In the genomic region with DNA sequence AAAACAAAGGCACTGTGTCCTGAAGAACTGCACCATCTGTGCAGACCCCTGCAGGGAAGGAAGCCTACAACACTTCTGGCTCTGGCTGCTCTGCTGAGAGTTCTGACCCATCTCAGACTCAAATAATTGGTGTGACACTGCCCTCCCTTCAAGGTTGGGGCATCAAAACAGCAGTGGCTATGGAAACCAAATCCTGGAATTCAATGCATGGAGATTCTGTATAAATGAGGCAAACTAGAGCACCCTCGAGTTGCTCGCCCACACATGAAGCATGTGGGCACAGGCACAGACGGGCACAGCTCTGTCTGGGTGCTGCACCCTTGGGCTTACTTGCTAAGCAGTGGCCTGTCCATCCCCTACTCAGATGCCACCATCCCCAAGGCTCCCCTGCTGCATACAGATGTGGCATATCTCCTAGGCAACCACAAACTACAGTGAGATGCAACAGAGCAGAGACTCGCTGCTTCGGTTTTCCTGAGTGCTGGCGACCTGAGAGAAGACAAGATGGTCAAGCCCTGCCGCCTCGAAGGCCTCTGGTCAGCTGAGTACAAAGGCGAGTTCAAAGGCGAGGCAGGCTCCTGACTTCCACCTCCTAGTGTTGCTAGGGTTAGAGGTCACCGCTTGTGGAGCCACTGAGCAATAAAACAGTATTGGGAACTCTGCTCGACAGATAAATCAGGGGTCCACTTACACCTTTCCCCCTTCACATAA, we compare ENCODE assay signal across 9 mouse cellular contexts. TPM values are rescaled to one million over a fixed set of nuclear protein-coding genes. Genes with fewer than 3 reads are reported as not detected.
A peak's percentile ranks its signal among the peaks of the same experiment; 100 is the strongest.
DNase-seq lines count a peak whose midpoint lies in the region; ATAC-seq lines count a peak whose summit lies in the region.
"Had no signal": no experiment of that assay in that cellular context is flagged by ENCODE, and none has a peak within 500 bp of the region (broad histone marks: within the 10 kb centered on the region; RNA-seq: fewer than 3 reads in every experiment).

No protein-coding gene starts in this region.

- H3K4me1 ChIP-seq in embryonic facial prominence, embryonic 10.5 days, result peaks cover 51% of the 10 kb centered on the region
- H3K4me1 ChIP-seq in midbrain, embryonic 11.5 days (ENCODE audit: control insufficient read depth, insufficient read depth, low read length), result peaks cover 11% of the 10 kb centered on the region

- peak; percentile 38; the same call in 1 of the 2 replicates for ATAC-seq in midbrain, embryonic 11.5 days (ENCODE audit: low FRiP score)

- no peaks in the 10 kb centered on the region for H3K9me3 ChIP-seq in embryonic facial prominence, embryonic 10.5 days
- no peaks in the 10 kb centered on the region for H3K9me3 ChIP-seq in midbrain, embryonic 11.5 days (ENCODE audit: control insufficient read depth, low read length)

- peak overlapping the region; percentile 57 for H3K27ac ChIP-seq in embryonic facial prominence, embryonic 10.5 days (replicated peaks)
- no peak overlapping the region for H3K27ac ChIP-seq in midbrain, embryonic 11.5 days (ENCODE audit: low read depth, low read length)

- no peak overlapping the region for H3K9ac ChIP-seq in midbrain, embryonic 11.5 days (ENCODE audit: low read length)

- H3K36me3 ChIP-seq in embryonic facial prominence, embryonic 10.5 days (replicated peaks), result peaks cover 36% of the 10 kb centered on the region
- no peaks in the 10 kb centered on the region; the same call in 1 of the 2 replicates for H3K36me3 ChIP-seq in midbrain, embryonic 11.5 days (ENCODE audit: control insufficient read depth, insufficient read depth, low read length)

- no peaks in the 10 kb centered on the region for H3K27me3 ChIP-seq in embryonic facial prominence, embryonic 10.5 days (replicated peaks; ENCODE audit: low read depth, poor library complexity, severe bottlenecking)
- no peaks in the 10 kb centered on the region for H3K27me3 ChIP-seq in midbrain, embryonic 11.5 days (ENCODE audit: control insufficient read depth, insufficient read depth, low read length)

- DNase-seq in right cerebral cortex, adult 2 months (ENCODE audit: low spot score in 2 of 2), result peak; percentile 34 to 56
- DNase-seq in right cerebral cortex, postnatal 4 days, result no peak
- DNase-seq in embryonic facial prominence, embryonic 10.5 days (ENCODE audit: low spot score), result peak; percentile 34
- DNase-seq in midbrain, embryonic 11.5 days (ENCODE audit: low spot score, missing footprints), result peak; percentile 86
- no peak for DNase-seq in adrenal gland, postnatal 36 days
- DNase-seq in ovary, postnatal 36 days (ENCODE audit: low spot score), result no peak
- DNase-seq in thymus, postnatal 0 days (ENCODE audit: low spot score), result no peak
- DNase-seq: gastrocnemius, postnatal 36 days; thymus, postnatal 36 days had no signal

- H3K4me3 ChIP-seq in embryonic facial prominence, embryonic 10.5 days, result no peak overlapping the region
- no peak overlapping the region for H3K4me3 ChIP-seq in midbrain, embryonic 11.5 days (ENCODE audit: low read depth, low read length)

- no peak overlapping the region for H3K4me2 ChIP-seq in midbrain, embryonic 11.5 days

- WGBS in embryonic facial prominence, embryonic 10.5 days, result 25% methylated on average over 12 of the region's 12 CpGs
- 17% methylated on average over 12 of the region's 12 CpGs for WGBS in midbrain, embryonic 11.5 days

RNA-seq across cellular contexts. Expression of gene Ext2, which starts 37.5 kb away (rescaled TPM):
- polyA plus RNA-seq in embryonic facial prominence, embryonic 10.5 days (2016; fragmentation: Nextera tagmentation; extraction: Ambion mirVana), result 73.6 and 76.0 TPM in 2 replicates
- polyA plus RNA-seq in midbrain, embryonic 11.5 days (2014; fragmentation: Nextera tagmentation; extraction: Ambion mirVana), result 63.8 and 68.2 TPM in 2 replicates
- 100 to 1,000 TPM in 1 of 2 experiments, 10 to 100 TPM in 1; 83.3 to 110 TPM for total RNA-seq in adrenal gland, postnatal 36 days (2021)
- 48.3 and 49.5 TPM in 2 replicates for polyA plus RNA-seq in thymus, postnatal 0 days (2015; fragmentation: Nextera tagmentation; extraction: Ambion mirVana)

Comparison
In these comparisons a context has a peak if more than half of its experiments do, and no peak if none do; other contexts are left out.
1. DNase-seq: peak in right cerebral cortex, adult 2 months (2 of 2), embryonic facial prominence, embryonic 10.5 days (single experiment) and midbrain, embryonic 11.5 days (single experiment); none in right cerebral cortex, postnatal 4 days (single experiment), adrenal gland, postnatal 36 days (0 of 2), ovary, postnatal 36 days (single experiment) and thymus, postnatal 0 days (single experiment).